Mouse (Mus musculus): Measurements from ENCODE around the gene Hic2. TPM values are rescaled to one million over a fixed set of nuclear protein-coding genes. Genes with fewer than 3 reads are reported as not detected.

The Hic2 gene
- polyA plus RNA-seq, 2 experiments = 2.0 TPM

- Histone ChIP-seq H3K36me3 (replicated peaks; ENCODE audit: control insufficient read depth, insufficient read depth, low read depth) (no peaks in the 10 kb centered on the region; the same call in 1 of the 2 replicates), H3K27me3 (ENCODE audit: control insufficient read depth, insufficient read depth, low read length) (no peaks in the 10 kb centered on the region), H3K4me2 (ENCODE audit: low read depth) (no peak overlapping the region), H3K4me3 (ENCODE audit: insufficient read depth in 1 of 2, low read depth in 2 of 2, low read length in 2 of 2) (no peak overlapping the region), H3K4me1 (replicated peaks; ENCODE audit: control insufficient read depth in 2 of 2, insufficient read depth in 2 of 2, low read length in 1 of 2) (peaks cover 2 to 5% of the 10 kb centered on the region in 2 experiments; a peak in 3 of 4 replicates), H3K9me3 (ENCODE audit: control insufficient read depth, low read length) (no peaks in the 10 kb centered on the region), H3K27ac (no peak overlapping the region), H3K9ac (replicated peaks) (no peak overlapping the region)
- 77% methylated on average over 12 of the region's 12 CpGs for WGBS (ENCODE audit: insufficient replicate concordance)
- DNase-seq (ENCODE audit: low read depth in 3 of 3, low spot score in 3 of 3) (no peak), ATAC-seq (ENCODE audit: insufficient read depth) (no peak)
- no peak for TF ChIP-seq EP300 (IDR thresholded peaks at IDR 0.05; ENCODE audit: low read depth)
- TF ChIP-seq CTCF (IDR thresholded peaks at IDR 0.05; ENCODE audit: low read depth) = no peak
These were observed 25.5 kb downstream of the Hic2 start for GRCm38 (mm10) chr16:17258917-17259316.

DNA sequence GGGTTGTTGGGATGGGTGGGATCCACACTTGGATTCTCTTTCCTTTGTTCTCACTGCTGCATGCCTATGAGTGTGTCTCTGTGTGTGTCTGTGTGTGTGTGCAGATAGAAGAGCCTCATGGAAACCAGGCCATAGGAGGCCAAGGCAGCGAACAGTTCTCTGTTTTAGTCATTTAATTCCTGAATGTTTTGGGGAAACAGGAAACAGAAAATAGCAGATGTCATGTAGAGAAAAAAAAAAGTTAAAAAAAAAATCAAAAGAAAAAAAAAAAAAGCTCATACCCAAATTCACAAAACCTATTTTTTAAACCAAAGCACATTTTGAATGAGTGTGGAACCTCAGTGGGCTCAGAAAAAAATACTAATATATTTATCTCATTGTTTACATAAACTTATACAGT lies 28.0 kb downstream of the Hic2 start:
- Histone ChIP-seq H3K27ac (no peak overlapping the region), H3K9me3 (ENCODE audit: control insufficient read depth, low read length) (no peaks in the 10 kb centered on the region), H3K4me3 (ENCODE audit: insufficient read depth in 1 of 2, low read depth in 2 of 2, low read length in 2 of 2) (no peak overlapping the region), H3K27me3 (ENCODE audit: control insufficient read depth, insufficient read depth, low read length) (no peaks in the 10 kb centered on the region), H3K36me3 (replicated peaks; ENCODE audit: control insufficient read depth, insufficient read depth, low read depth) (no peaks in the 10 kb centered on the region; the same call in 1 of the 2 replicates), H3K9ac (replicated peaks) (no peak overlapping the region), H3K4me2 (ENCODE audit: low read depth) (no peak overlapping the region), H3K4me1 (replicated peaks; ENCODE audit: control insufficient read depth in 2 of 2, insufficient read depth in 2 of 2, low read length in 1 of 2) (no peaks in the 10 kb centered on the region)
- WGBS (ENCODE audit: insufficient replicate concordance) = 72% methylated on average over 1 of the region's 1 CpGs
- ATAC-seq (ENCODE audit: insufficient read depth) (no peak), DNase-seq (ENCODE audit: low read depth in 3 of 3, low spot score in 3 of 3) (no peak)
- no peak for TF ChIP-seq EP300 (IDR thresholded peaks at IDR 0.05; ENCODE audit: low read depth)
- no peak for TF ChIP-seq CTCF (IDR thresholded peaks at IDR 0.05; ENCODE audit: low read depth)

DNA sequence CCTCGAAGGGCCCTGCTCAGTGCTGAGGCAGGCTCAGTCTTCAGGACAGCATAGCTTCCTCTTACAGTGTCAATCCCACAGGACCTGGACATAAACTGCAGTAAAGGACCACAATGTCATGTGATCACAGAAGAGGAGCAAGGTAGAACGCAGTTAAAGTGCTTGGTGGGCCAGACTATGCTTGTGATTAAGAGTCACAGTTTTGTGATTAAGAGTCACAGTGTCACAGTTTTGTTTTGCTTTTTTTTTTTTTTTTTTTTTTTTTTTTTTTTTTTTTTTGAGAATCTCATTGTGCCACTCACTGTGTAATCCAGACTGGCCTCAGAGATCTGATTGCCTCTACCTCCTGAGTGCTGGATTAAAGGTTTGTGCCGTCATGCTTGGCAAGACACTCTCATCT lies 32.7 kb downstream of the Hic2 start:
- H3K4me3 ChIP-seq (ENCODE audit: insufficient read depth in 1 of 2, low read depth in 2 of 2, low read length in 2 of 2) = no peak overlapping the region
- no peak overlapping the region for H3K4me2 ChIP-seq (ENCODE audit: low read depth)
- H3K4me1 ChIP-seq (replicated peaks; ENCODE audit: control insufficient read depth in 2 of 2, insufficient read depth in 2 of 2, low read length in 1 of 2) = peaks cover 7 to 22% of the 10 kb centered on the region in 2 experiments
- DNase-seq (ENCODE audit: low read depth in 3 of 3, low spot score in 3 of 3) (no peak), ATAC-seq (ENCODE audit: insufficient read depth) (no peak)
- TF ChIP-seq CTCF (IDR thresholded peaks at IDR 0.05; ENCODE audit: low read depth) = no peak
- TF ChIP-seq EP300 (IDR thresholded peaks at IDR 0.05; ENCODE audit: low read depth) = no peak
- no peaks in the 10 kb centered on the region; the same call in 1 of the 2 replicates for H3K9me3 ChIP-seq (ENCODE audit: control insufficient read depth, low read length)
- H3K27ac ChIP-seq = no peak overlapping the region
- 54% methylated on average over 3 of the region's 3 CpGs for WGBS (ENCODE audit: insufficient replicate concordance)
- H3K27me3 ChIP-seq (ENCODE audit: control insufficient read depth, insufficient read depth, low read length) = no peaks in the 10 kb centered on the region
- H3K9ac ChIP-seq (replicated peaks) = no peak overlapping the region
- no peaks in the 10 kb centered on the region for H3K36me3 ChIP-seq (replicated peaks; ENCODE audit: control insufficient read depth, insufficient read depth, low read depth)

DNA sequence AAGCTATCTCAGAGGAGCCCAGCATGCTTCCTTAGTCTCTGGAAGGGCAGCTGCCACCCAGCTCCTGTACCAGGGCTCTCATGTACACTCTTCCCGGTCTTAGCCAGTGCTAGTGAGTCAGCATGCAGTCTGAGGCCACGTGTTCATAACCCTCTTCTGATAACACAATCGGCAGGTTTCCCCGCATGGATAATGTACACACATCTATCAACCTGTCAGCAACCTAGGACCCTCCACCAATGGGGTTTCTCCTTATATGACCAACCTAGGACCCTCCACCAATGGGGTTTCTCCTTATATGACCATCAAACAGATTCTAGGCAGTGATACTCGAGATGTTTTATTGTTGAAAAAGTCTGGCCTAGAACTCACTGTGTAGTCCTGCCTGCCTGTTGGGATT lies 34.6 kb downstream of the Hic2 start:
- 0 out of 2 replicates have a peak overlapping the region, but pooled peaks have one; percentile 4 for H3K27ac ChIP-seq
- no peaks in the 10 kb centered on the region; the same call in 1 of the 2 replicates for H3K9me3 ChIP-seq (ENCODE audit: control insufficient read depth, low read length)
- no peaks in the 10 kb centered on the region for H3K27me3 ChIP-seq (ENCODE audit: control insufficient read depth, insufficient read depth, low read length)
- TF ChIP-seq EP300 (IDR thresholded peaks at IDR 0.05; ENCODE audit: low read depth) = no peak; the same call in 1 of the 2 replicates
- TF ChIP-seq CTCF (IDR thresholded peaks at IDR 0.05; ENCODE audit: low read depth) = no peak
- no peak overlapping the region for H3K4me3 ChIP-seq (ENCODE audit: insufficient read depth in 1 of 2, low read depth in 2 of 2, low read length in 2 of 2)
- H3K4me2 ChIP-seq (ENCODE audit: low read depth) = no peak overlapping the region
- peaks cover 7 to 22% of the 10 kb centered on the region in 2 experiments for H3K4me1 ChIP-seq (replicated peaks; ENCODE audit: control insufficient read depth in 2 of 2, insufficient read depth in 2 of 2, low read length in 1 of 2)
- WGBS (ENCODE audit: insufficient replicate concordance) = 20% methylated on average over 5 of the region's 5 CpGs
- DNase-seq (ENCODE audit: low read depth in 3 of 3, low spot score in 3 of 3) (peak in 1 of 3 experiments; percentile 27), ATAC-seq (ENCODE audit: insufficient read depth) (peak; percentile 70; the same call in 1 of the 2 replicates)
- H3K9ac ChIP-seq (replicated peaks) = no peak overlapping the region; the same call in 1 of the 2 replicates
- H3K36me3 ChIP-seq (replicated peaks; ENCODE audit: control insufficient read depth, insufficient read depth, low read depth) = no peaks in the 10 kb centered on the region

DNA sequence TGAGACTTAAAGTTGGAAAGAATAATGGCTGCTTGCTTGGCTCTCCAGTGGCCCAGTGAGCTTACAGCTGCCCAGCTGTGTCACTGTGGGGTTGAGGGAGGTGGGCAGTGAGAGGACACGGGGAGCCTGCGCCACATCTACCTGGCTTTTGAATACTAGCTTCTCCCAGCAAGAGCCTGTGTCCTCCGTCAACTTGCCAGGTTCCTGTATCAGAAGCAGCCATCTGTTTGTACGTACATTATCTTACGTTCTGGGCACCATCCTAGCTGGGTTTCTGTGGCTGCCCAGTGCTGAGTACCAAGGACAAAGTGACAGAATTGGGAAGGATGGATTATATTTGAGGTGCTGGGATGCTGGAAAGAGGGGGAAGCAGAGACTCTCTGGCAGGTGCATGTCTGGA lies 36.5 kb downstream of the Hic2 start:
- 24% methylated on average over 5 of the region's 5 CpGs for WGBS (ENCODE audit: insufficient replicate concordance)
- Histone ChIP-seq H3K36me3 (replicated peaks; ENCODE audit: control insufficient read depth, insufficient read depth, low read depth) (no peaks in the 10 kb centered on the region), H3K4me1 (replicated peaks; ENCODE audit: control insufficient read depth in 2 of 2, insufficient read depth in 2 of 2, low read length in 1 of 2) (peaks cover 7 to 22% of the 10 kb centered on the region in 2 experiments), H3K27me3 (ENCODE audit: control insufficient read depth, insufficient read depth, low read length) (no peaks in the 10 kb centered on the region), H3K4me2 (ENCODE audit: low read depth) (no peak overlapping the region), H3K4me3 (ENCODE audit: insufficient read depth in 1 of 2, low read depth in 2 of 2, low read length in 2 of 2) (no peak overlapping the region), H3K9ac (replicated peaks) (no peak overlapping the region), H3K27ac (no peak overlapping the region), H3K9me3 (ENCODE audit: control insufficient read depth, low read length) (no peaks in the 10 kb centered on the region; the same call in 1 of the 2 replicates)
- DNase-seq (ENCODE audit: low read depth in 3 of 3, low spot score in 3 of 3) = peak in 1 of 3 experiments; percentile 27
- no peak for TF ChIP-seq CTCF (IDR thresholded peaks at IDR 0.05; ENCODE audit: low read depth)
- peak; percentile 47 for TF ChIP-seq EP300 (IDR thresholded peaks at IDR 0.05; ENCODE audit: low read depth)
- peak; percentile 48; the same call in 1 of the 2 replicates for ATAC-seq (ENCODE audit: insufficient read depth)
